Mouse (Mus musculus): ENCODE measurements around the gene Mfsd12.

Gene Mfsd12

DNA sequence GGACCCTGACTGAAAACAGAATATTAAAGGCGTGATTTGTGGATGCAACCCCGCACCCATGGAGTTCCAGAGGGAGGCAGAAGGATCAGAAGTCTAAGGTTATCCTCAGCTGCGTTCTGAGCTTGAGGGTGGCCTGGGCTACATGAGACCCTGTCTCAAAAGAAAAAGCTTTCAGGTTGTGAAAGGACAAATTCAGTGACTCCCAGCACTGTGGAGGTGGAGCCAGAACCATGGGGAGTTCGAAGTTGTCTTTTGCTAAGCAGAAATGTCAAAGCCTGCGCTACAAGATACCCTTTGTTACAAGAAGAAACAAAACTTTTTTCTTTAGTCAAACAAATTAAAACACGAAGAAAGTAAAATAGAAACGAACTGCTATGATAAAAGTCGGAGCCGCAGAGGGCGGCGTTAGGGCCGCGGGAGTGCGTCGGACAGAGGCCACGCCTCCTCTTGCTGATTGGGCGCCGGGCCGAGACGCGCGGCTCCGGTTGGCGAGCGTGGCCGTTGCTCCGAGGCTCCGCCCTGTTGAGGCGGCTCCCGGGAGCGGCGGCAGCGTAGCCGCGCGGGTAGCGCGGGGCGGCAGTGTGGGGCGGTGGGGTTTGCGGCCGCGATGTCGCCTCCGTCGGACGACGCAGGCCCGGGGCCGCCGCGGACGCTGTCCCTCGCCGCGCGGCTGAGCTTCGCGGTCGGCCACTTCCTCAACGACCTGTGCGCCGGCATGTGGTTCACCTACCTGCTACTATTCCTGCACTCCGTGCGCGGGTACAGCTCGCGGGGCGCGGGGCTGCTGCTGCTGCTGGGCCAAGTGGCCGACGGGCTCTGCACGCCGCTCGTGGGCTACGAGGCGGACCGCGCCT lies at the start of gene Mfsd12:
Mfsd12 (plus strand) TSS at position 501 of the 854 bp plus-strand sequence.
- DNase-seq (ENCODE audit: low spot score in 2 of 2), result peak; percentile 84 to 88

DNA sequence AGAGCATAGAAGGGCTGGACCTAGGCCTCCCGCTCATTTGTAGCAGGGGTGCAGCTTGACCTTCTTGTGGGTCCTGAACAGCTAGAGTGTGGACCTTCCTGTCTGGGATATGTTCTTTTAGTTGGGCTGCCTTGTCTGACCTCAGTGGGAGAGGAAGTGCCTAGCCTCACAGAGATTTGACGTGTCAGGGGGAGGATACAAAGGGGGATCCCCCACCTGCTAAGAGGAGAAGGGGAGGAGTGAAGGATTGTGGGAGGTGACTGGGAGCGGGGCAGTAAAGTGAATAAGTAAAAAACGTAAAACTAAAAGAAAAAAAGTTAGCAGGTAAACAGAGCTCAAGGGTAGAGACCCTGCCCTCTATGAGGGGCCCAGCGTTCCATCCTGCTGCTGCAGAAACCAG lies 47.7 kb upstream of the Mfsd12 start:
- DNase-seq (ENCODE audit: low spot score in 2 of 2), result no peak

DNA sequence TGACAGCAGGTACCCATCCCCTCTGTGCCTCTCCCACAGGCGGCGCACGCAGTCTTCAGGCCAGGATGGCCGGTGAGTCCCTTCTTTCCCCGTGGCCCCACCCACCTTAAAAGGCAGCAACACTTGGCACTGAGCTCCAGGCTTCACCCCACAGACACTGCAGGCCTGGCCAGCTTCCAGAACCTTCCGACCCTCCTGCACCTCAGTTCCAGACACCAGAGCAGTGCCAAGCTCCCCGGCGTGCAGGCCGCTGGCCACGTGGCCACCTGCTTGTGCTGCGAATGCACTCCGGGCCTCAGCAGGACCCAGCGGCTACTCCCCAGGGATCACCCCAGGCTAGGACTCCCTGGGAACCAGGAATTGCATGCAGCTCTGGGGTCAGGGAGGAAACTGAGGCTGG lies 43.7 kb upstream of the Mfsd12 start:
- no peak for DNase-seq (ENCODE audit: low spot score in 2 of 2)

DNA sequence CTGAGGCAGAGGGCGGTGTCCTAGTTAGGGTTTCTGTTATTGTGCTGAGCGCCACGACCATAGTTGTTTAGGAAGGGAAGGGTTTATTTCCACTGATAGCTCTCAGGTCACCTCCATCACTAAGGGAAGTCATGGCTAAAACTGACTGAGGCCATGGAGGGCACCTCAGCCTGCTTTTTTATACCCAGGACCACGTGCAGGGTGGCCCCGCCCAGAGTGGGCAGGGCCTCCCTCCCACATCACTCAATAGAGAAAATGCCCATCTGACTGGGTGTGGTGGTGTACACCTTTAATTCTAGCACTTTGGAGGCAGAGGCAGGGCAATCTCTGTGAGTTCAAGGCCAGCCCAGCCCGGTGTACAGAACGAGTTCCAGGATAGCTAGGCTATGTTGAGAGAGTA lies 43.1 kb upstream of the Mfsd12 start:
- DNase-seq (ENCODE audit: low spot score in 2 of 2), result no peak

DNA sequence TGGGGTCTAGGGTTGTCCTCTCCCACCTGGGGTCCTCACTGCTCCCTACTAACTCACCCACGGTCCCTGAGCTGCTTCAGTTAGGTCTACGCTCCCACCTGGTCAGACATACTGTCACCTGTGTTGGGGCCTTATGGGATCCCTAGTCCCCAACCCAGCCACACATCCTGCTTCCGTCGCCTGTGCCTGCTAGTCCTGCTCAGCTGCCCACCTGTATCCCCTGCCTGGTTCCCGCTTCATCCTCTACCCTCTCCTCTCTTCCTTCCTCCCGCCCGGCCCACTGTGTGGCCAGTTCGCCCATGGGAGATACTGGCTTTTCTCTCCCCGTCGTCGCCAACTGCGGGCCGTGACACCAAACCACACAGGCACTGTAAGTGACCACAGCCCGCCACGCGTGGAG lies 41.7 kb upstream of the Mfsd12 start:
- no peak for DNase-seq (ENCODE audit: low spot score in 2 of 2)

DNA sequence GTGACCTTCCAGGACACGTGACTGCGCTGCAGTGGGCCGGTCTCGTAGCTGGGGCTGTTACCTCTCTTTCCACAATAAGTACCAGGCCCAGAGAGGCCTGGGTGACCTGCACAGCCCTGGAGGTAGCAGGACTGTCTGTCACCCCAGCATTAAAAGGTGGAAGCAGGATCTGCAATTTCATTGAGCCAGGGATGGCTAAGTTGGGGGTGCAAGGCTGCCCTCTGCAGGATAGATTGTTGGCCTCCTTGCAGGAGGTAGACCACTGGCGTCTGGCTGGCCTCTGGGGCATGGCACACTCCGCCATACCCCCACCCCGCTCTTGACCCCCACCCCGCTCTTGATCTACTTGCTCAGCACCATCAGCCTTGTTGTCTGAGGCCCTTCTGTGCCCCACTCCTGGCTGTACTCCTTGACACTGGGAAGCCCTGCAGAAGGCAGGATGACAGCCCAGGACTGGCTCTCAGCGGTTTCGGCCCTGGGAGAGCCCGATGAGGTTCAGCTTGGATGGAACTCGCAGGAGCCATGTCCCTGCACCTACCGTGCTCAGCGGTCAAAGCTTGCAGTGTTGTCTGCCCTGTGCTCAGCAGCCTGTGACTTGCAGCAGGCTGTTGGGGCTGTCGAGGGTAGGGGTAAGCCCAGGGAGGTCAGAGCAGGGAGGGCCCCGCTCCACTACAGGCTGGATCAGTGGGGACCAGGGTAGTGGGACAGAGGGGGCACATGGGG lies 40.8 kb upstream of the Mfsd12 start:
- no peak for DNase-seq (ENCODE audit: low spot score in 2 of 2)

DNA sequence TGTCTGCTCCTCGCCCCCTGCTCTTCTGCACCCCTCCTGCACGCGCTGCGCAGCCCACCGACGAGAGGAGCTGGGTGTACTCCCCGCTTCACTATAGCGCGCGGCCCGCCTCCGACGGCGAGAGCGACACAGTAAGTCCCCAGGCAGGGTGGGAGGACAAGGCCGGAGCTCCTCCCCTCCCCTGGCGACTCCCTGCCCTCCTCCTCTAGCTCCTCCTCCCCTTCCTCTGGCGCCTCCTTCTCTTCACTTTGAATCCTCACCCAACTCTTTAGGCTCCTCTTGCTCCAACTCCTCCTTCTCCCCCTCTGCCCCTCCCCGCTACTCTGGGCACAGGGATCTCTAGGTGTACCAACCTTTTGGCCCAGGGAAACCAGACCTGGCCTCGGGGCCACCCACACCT lies 40.0 kb upstream of the Mfsd12 start:
- no peak for DNase-seq (ENCODE audit: low spot score in 2 of 2)

DNA sequence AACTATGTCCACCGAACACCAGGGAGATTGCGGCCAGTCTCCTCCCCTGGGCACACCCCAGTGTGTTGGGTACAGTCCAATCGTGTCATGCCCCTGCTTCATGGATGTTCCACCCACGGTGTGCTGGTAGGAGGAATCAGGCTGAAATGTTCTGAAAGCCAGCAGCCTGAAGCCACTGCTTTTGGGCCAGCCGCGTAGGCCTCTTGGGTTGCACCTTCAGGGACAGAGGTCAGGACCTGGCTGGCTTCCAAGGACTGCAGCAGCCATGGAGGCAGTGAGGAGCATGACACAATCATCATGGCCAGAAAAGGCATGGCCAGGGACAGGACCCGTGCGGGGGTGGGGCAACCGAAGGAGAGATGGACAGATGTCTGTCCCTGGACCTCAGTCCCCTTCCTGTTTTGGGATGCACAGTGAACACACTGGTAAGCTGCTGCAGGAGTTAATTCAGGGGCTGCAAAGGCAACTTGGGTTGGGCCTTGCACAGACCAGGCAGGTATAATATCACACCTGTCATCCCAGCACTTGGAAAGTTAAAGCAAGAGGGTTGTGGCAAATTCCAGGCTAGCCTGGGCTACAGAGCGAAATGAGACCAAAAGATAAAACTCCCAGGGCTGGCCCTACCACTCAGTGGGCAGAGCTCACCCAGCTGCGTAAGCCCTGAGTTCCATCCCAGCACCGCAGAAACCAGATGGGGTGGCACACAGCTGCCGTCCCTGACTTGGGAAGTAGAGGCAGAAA lies 38.5 kb upstream of the Mfsd12 start:
- DNase-seq (ENCODE audit: low spot score in 2 of 2), result no peak

DNA sequence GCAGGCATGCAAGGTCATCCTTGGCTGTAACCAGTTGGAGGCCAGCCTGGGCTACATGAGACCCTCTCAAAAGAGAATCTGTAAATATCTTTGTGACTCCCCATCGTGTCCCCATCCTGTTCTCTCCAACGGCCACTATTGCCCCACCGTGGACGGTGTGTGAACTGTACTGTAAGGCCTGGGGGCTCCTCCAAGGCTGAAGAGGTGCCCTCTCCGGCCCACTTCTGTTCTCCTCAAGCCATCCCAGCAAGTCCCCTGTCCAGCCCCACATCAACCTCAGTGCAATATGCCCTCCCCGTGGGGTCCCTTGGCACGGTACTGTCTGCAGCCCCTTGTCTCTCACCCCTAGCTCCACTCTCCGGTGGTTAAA lies 38.0 kb upstream of the Mfsd12 start:
- no peak for DNase-seq (ENCODE audit: low spot score in 2 of 2)

DNA sequence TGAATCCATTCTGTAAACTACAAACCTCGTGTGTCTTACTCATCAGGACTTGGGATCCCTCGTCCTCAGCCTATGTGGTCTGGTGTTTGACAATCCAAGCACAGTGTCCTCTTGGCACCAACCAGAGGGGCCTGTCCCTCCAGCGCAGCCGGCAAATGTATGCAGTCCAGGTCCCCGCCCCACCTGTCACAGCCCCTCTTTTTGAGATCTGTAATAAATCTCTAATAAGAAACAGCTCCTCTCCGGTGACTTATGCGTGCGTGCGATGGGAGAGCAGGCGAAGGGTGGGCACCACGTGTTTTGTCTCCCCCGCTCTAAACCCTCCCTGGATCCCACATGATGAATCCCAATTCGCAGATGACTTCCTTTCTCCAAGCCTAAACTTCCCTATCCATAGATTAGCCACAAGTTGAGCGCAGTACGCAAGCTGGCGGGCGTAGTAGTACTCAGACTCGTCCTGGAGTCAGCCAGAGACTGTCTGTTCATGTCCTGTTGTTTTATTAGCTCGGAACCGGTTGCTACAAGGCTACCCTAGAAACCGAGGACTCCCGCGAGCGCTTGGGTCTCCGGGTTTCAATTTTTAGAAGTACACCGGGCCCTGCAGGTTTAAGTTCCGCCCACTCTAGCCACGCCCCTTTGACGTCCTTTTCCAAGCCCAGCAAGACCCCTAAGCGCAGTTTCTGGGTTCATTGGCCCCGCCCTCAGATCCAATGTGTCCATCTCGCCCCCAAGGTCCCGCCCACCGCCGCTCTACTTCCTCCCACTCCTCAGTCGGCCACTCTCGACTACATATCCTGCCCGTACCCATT lies 37.3 kb upstream of the Mfsd12 start:
- peak; percentile 82 to 86 for DNase-seq (ENCODE audit: low spot score in 2 of 2)

DNA sequence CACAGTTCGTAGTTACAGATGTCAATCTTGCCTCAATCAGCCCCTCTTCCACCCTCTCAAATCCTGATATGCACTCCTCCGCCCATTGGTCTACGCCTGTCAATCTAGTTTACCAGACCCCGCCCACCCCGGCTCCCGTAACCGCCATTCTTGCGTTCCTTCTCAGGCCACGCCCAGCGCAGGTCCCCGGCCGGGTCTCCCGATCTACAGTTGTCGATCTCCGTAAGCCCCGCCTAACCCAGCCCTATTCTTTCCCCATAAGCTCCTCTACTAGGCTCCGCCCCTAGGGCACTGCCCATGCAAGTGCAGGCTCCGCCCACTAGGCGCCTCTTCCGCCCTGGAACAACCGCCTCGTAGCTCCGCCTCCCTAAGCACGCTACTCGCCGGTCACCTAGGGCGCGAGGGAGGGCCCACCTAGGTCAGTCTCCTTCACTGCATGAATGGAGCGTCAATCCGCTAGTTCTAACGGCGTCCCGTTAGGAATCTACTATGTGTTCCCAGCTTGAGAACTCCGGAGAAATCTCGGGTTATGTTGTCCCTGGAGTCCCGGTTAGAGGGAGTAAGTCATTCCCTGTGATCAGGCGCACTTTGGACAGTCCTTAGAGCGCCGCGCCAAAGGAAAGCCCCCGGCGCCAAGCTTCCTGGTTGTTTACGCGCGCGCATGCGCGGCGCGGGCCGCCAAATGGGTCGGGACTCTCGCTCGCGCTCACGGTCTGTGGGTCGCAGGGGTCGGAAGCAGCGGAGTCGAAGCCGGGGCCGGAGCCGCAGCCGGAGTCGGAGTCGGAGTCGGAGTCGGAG lies 36.5 kb upstream of the Mfsd12 start, which contains the start of gene Cactin:
Cactin (plus strand) TSS at position 554 of the 798 bp plus-strand sequence.
- DNase-seq (ENCODE audit: low spot score in 2 of 2), result peak; percentile 96 to 97

DNA sequence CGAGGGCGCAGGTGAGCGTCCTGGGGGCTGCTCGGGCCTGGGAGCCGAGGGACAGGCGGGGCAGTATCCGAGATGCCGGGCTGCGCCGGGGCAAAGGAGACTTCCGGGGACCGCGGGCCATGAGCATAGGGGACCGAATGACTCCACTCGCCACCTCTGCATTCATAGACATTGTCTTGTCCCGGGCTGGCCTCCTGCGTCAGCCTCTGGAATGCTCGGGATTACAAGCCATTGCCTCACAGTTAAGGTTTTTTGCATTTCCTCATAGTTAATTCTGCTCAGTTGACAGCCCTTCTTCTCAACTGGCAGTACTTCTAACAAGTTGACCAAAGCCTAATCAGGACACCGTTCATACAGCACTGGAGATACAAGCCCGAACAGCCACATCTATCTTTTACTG lies 35.9 kb upstream of the Mfsd12 start:
- DNase-seq (ENCODE audit: low spot score in 2 of 2), result no peak

DNA sequence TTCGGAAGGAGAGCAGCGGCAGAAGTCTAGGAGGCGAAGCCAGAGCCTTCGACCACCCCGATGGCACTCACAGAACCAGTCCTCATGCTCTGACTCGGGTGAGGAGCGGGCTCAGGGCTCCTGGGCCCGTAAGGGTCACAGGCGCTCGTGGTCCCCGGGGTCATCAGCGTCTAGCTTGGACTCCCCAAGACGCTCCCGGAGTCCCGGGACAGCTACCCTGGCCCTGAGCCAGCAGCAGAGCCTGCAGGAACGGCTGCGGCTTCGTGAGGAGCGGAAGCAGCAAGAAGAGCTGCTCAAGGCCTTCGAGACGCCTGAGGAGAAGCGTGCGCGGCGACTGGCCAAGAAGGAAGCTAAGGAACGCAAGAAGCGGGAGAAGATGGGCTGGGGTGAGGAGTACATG lies 34.8 kb upstream of the Mfsd12 start:
- DNase-seq (ENCODE audit: low spot score in 2 of 2), result no peak

DNA sequence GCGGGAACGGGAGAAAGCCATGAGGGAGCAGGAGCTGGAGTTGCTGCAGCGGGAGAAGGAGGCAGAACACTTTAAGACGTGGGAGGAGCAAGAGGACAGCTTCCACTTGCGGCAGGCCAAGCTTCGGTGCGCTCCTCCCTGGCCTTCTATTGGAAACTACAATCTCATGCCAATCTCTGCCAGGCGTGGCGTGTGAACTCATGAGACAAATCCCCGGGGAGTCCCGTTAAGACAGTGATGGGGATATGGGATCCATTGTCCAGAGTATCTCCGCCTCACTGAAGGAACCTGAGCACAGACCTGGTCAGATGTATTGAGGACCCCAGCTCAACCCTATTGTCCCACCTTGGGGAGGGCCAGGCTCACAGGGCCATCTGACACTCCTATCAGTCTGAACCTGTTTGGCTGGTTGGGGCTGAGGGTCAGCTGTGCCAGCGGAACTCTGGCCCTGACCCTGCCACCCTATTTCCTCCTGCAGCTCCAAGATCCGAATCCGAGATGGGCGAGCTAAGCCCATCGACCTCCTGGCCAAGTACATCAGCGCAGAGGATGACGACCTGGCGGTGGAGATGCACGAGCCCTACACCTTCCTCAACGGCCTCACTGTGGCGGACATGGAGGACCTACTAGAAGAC lies 34.0 kb upstream of the Mfsd12 start:
- DNase-seq (ENCODE audit: low spot score in 2 of 2), result no peak

DNA sequence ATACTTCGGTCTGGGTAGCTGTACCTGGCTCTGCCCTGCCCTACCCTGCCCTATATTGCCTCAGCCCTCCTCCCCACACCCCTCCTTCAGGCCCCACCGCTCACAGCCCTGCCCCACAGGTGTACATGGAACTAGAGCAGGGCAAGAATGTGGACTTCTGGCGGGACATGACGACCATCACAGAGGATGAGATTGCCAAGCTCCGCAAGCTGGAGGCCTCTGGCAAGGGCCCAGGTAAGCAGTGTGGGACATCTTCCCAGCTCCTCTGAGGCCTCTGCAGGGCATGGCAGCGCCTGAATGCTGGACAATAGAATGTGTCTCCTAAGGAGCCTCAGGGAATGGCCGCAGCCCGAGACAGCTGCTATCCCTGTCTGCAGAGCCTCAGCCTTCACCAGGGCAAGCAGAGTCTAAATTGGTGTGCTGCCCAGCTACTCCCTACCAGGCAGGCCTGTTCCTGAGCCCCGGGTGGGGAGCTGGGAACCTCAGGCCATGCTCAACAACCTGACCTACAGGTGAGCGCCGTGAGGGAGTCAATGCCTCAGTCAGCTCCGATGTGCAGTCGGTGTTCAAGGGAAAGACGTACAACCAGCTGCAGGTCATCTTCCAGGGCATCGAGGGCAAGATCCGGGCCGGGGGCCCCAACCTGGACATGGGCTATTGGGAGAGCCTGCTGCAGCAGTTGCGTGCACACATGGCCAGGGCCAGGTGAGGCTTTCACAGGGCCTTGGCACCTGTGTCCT lies 33.3 kb upstream of the Mfsd12 start:
- no peak for DNase-seq (ENCODE audit: low spot score in 2 of 2)

DNA sequence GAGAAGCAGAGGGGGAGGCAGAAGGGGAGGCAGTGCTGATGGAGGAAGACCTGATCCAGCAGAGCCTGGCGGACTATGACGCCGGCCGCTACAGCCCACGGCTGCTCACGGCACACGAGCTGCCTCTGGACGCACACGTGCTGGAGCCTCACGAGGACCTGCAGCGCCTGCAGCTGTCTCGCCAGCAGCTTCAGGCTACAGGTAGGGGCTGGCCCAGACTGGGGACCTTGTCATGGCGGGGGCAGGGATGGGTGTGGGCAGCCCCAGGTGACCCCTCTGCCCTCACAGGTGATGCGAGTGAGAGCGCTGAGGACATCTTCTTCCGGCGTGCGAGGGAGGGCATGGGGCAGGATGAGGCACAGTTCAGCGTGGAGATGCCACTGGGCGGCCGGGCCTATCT lies 32.1 kb upstream of the Mfsd12 start:
- no peak for DNase-seq (ENCODE audit: low spot score in 2 of 2)

DNA sequence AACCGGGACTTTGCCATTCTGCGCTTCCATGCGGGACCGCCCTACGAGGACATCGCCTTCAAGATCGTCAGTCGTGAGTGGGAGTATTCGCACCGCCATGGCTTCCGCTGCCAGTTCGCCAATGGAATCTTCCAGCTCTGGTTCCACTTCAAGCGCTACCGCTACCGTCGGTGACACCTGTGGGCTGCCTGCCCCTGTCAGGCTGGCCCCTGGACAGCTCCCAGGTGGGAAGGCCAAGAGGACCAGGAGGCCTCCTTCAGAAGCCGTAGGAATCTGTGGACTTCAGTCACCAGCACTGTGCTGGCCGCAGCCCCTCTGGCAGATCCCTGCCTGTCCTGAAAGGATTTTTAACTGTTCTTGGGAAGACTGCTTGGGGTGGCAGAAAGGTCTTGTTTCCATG lies 31.5 kb upstream of the Mfsd12 start:
- DNase-seq (ENCODE audit: low spot score in 2 of 2), result no peak

DNA sequence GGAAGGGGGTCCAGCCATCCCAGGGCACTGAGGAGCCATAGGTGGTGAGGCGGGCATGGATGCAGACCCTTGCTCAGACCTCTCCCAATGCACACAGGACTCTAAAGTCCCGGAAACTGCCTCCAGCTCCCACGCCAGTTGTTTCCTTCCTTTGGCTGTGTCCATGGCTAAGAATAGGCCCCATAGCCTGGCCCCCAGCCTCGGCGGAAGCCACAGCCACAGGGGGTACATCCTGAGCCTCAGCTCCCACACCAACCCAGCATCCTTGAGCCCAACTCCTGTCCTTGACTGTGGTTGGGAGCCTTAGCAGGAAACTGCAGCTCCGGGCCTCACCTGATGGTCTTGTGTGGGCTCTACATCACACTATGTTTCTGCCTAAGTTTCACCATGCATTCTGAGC lies 30.4 kb upstream of the Mfsd12 start:
- DNase-seq (ENCODE audit: low spot score in 2 of 2), result no peak

DNA sequence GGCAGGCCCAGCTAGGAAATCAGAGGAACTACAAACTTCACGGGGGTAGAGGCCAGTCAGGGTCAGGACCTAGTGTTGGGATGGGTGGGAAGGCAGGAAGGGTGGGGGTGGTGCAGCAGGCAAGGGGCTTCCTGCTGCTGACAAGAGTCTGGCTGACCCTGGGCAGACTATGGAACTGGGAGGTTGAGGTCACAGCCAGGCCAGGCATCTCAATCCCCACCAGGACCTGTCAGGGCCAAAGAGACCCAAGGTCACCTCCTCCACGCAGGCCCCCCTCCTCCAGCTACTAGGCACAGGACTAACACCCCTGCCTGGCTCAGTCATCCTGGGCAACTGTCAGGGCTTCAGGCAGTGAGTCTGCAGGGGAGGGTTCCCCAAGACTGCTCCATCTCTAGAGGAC lies 29.3 kb upstream of the Mfsd12 start:
- DNase-seq (ENCODE audit: low spot score in 2 of 2), result no peak

DNA sequence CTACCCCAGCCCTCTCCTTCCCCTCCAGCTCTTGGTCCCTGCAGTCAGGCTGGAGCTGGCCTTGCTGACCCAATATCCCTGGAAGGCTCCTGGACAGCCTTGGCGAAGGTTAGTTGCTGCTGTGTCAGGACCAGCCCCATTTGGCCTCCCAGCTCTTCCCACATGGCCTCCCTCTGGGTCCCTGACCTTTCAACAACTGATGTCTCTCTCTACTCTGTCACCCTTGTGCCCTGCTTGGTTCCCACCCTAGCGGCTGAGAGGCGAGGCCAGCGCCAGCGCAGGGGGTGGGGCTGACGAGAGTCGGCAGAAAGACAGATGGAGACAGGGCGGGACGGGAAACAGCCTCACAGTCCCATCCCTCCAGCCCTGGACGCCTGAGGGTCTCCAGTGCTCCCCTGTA lies 28.9 kb upstream of the Mfsd12 start, which contains the start of gene Tbxa2r:
Tbxa2r (plus strand) TSS at position 346 of the 400 bp plus-strand sequence.
- DNase-seq (ENCODE audit: low spot score in 2 of 2), result no peak

Data from spleen, postnatal 14 days (tissue).